Mouse (Mus musculus) layer of hippocampus, adult 9-10 months (tissue): Measurements from ENCODE around the gene Nicn1.
A peak's percentile ranks its signal among the peaks of the same experiment; 100 is the strongest.

Experiments
- DNase-seq: peaks from one replicate; pipeline ENCODE4 v3.0.0; 2022; ENCODE audit warnings: low spot score

The Nicn1 gene

DNA sequence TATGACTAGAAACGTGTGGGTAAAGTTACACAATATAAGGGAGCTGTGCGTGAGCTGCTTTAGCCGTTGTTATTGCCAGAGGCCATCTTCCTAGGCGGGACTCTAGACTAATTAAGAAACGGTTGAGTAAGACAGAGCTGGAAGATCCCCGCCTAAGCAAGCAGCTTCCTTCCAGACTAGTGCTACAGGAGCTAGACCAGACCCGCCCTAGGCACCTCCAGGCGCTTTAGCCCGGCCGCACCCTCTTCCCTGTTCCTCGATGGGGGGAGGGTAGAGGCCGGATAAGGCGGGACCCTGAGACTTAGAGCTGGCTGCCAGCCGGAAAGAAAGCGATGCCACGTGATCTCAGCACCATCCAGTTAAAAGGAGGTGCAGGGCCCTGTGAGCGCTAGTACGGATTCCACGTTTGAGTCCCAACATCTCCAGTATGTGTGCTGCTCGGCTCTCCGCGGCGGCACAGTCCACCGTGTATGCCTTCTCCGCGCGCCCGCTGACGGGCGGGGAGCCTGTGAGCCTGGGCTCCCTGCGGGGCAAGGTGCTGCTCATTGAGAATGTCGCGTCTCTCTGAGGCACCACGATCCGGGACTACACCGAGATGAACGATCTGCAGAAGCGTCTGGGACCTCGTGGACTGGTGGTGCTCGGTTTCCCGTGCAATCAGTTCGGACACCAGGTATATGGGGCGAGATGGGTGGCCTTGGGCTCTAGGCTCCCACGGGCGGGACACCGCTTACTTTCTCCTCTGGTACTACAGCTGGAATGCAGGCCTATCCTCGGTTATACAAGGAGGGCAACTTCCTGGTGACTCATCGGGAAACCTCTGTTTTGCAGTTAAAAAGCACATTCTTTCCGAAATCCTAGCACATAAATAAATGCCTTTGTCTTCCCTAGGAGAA, 48.9 kb downstream of the Nicn1 start, which contains the start of gene Gpx1:
Gene Gpx1 (plus strand): TSS at position 18 of the 896 bp plus-strand sequence.
- DNase-seq, result peak; percentile 72

GRCm38 (mm10) chr9:108339886-108340257, 49.6 kb downstream of the Nicn1 start:
- no peak for DNase-seq

- DNase-seq, result no peak
Measured at GRCm38 (mm10) chr9:108340258-108341138, 50.3 kb downstream of the Nicn1 start.

GRCm38 (mm10) chr9:108341139-108341475, 50.9 kb downstream of the Nicn1 start:
- no peak for DNase-seq

- DNase-seq, result no peak
Measured at GRCm38 (mm10) chr9:108341801-108342200, 51.6 kb downstream of the Nicn1 start.

DNA sequence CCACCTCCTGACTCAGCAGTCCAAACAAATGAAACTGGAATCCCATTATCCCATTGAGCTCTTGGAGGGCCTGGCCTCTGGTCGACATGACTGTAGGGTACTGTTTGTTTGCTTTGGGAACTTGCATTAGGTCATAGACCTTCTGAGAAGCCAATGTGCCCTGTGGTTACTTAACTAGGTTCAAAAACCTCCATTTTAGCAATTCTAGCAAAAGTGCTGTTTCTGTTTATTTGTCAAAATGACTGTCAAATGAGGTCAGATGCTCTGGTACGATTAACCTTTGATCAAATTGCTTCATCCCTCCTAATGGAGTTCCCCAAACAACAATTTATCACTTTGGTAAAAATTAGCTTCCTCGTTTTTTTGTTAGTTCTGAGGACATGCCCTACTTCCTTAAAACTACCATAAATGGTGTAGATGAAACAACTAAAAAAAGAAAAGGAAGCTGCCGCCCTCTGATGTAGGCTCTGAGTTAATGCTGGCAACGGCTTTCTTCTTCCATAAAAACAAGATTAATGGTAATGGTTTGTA, 52.1 kb downstream of the Nicn1 start:
- DNase-seq, result no peak

DNA sequence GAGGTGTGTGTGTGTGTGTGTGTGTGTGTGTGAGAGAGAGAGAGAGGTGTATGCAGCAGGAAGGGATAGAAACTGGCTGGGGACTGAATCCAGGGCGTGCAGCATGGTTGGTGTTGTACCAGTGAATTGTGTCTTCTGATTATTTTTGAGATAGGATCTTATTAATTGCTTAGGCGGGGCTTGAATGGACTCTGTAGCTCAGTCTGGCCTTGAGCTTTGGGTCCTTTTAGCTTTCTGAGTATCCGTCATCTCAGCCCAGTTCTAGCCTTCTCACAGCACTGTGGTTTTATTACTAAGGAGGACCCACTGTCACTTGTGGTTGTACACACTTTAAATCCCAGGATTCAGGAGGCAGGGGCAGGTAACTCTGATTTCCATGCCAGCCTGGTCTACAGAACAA, 53.1 kb downstream of the Nicn1 start:
- DNase-seq, result no peak

DNA sequence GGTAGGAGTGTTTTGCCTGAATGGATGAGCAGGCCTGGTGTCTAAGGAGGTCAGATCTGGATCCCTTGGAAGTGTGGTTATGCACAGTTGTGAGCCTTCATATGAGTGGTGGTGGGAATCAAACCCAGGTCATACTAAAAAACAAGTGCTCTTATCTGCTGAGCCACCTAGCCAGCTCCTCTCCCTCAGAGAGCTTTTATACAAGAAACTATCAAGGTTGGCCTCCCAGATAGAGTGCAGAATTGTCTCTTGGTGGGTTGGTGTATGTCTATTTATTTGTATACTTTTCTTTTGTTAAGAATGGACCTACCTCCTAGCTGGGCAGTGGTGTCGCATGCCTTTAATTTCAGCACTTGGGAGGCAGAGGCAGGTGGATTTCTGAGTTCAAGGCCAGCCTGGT, 53.6 kb downstream of the Nicn1 start:
- no peak for DNase-seq

DNA sequence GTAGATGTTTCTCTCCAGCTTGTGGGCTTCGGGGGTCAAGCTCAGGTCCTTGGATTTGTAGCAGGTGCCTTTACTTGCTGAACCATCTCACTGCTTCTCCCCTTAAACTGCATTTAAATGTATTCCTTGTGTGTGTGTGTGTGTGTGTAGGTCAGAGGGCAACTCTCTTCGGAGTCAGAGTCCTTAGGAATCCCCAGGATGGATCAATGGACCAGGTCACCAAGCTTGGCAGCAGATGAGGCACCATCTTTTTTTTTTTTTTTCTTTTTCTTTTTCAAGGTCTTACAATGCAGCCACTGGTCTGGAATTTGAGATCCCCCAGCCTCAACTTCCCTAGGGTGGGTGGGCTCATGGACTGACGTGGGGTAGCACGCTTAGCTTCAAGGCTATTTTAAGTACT, 54.2 kb downstream of the Nicn1 start:
- DNase-seq, result no peak
